Mouse (Mus musculus): ENCODE results near the gene Ank2. TPM values are rescaled to one million over a fixed set of nuclear protein-coding genes. Genes with fewer than 3 reads are reported as not detected.

Ank2 gene
- total and polyA plus RNA-seq, 2 experiments = 1.2 to 5.6 TPM

GRCm38 (mm10) chr3:127139638-127140037 lies 359.5 kb downstream of the Ank2 start:
- no peaks in the 10 kb centered on the region for H3K4me1 ChIP-seq (ENCODE audit: control insufficient read depth, insufficient read depth, low read length)
- 89% methylated on average over 2 of the region's 2 CpGs for WGBS
- no peaks in the 10 kb centered on the region for H3K27me3 ChIP-seq (ENCODE audit: control insufficient read depth, insufficient read depth, low read length)

GRCm38 (mm10) chr3:127137508-127137907 lies 361.6 kb downstream of the Ank2 start:
- no peak overlapping the region for H3K27ac ChIP-seq (replicated peaks; ENCODE audit: insufficient read depth, low read depth, low read length)
- H3K4me1 ChIP-seq (ENCODE audit: control insufficient read depth, insufficient read depth, low read length) = no peaks in the 10 kb centered on the region; the same call in 1 of the 2 replicates
- H3K9ac ChIP-seq (ENCODE audit: low read depth, low read length) = no peak overlapping the region
- no peaks in the 10 kb centered on the region for H3K36me3 ChIP-seq (ENCODE audit: control insufficient read depth, insufficient read depth, low read length)
- no peak for DNase-seq (ENCODE audit: extremely low read depth, low read depth, low spot score)
- no peaks in the 10 kb centered on the region for H3K27me3 ChIP-seq (ENCODE audit: control insufficient read depth, insufficient read depth, low read length)
- TF ChIP-seq POLR2A (IDR thresholded peaks at IDR 0.05; ENCODE audit: extremely low read depth, insufficient read depth, low read length) = no peak
- TF ChIP-seq CTCF (IDR thresholded peaks at IDR 0.05; ENCODE audit: low read depth, low read length) = no peak
- no peaks in the 10 kb centered on the region for H3K79me2 ChIP-seq (ENCODE audit: control insufficient read depth, insufficient read depth, low read length)
- WGBS = 77% methylated on average over 5 of the region's 5 CpGs
- H3K4me3 ChIP-seq (ENCODE audit: insufficient read depth, low read depth, low read length) = no peak overlapping the region

More at GRCm38 (mm10) chr3:127139638-127140037, 359.5 kb downstream of the Ank2 start:
- TF ChIP-seq POLR2A (IDR thresholded peaks at IDR 0.05; ENCODE audit: extremely low read depth, insufficient read depth, low read length) (no peak), CTCF (IDR thresholded peaks at IDR 0.05; ENCODE audit: low read depth, low read length) (no peak)
- Histone ChIP-seq H3K36me3 (ENCODE audit: control insufficient read depth, insufficient read depth, low read length) (no peaks in the 10 kb centered on the region), H3K9ac (ENCODE audit: low read depth, low read length) (no peak overlapping the region), H3K4me3 (ENCODE audit: insufficient read depth, low read depth, low read length) (no peak overlapping the region), H3K27ac (replicated peaks; ENCODE audit: insufficient read depth, low read depth, low read length) (no peak overlapping the region), H3K79me2 (ENCODE audit: control insufficient read depth, insufficient read depth, low read length) (no peaks in the 10 kb centered on the region)
- no peak for DNase-seq (ENCODE audit: extremely low read depth, low read depth, low spot score)

GRCm38 (mm10) chr3:127134062-127134461 lies 365.1 kb downstream of the Ank2 start:
- Histone ChIP-seq H3K4me3 (ENCODE audit: insufficient read depth, low read depth, low read length) (no peak overlapping the region), H3K9ac (ENCODE audit: low read depth, low read length) (no peak overlapping the region), H3K79me2 (ENCODE audit: control insufficient read depth, insufficient read depth, low read length) (no peaks in the 10 kb centered on the region), H3K4me1 (ENCODE audit: control insufficient read depth, insufficient read depth, low read length) (no peaks in the 10 kb centered on the region; the same call in 1 of the 2 replicates), H3K36me3 (ENCODE audit: control insufficient read depth, insufficient read depth, low read length) (no peaks in the 10 kb centered on the region), H3K27me3 (ENCODE audit: control insufficient read depth, insufficient read depth, low read length) (no peaks in the 10 kb centered on the region), H3K27ac (replicated peaks; ENCODE audit: insufficient read depth, low read depth, low read length) (no peak overlapping the region)
- DNase-seq (ENCODE audit: extremely low read depth, low read depth, low spot score) = no peak
- WGBS = 93% methylated on average over 2 of the region's 2 CpGs
- TF ChIP-seq CTCF (IDR thresholded peaks at IDR 0.05; ENCODE audit: low read depth, low read length) = no peak
- no peak for TF ChIP-seq POLR2A (IDR thresholded peaks at IDR 0.05; ENCODE audit: extremely low read depth, insufficient read depth, low read length)

GRCm38 (mm10) chr3:127131048-127131447 lies 368.1 kb downstream of the Ank2 start:
- Histone ChIP-seq H3K4me3 (ENCODE audit: insufficient read depth, low read depth, low read length) (no peak overlapping the region), H3K4me1 (ENCODE audit: control insufficient read depth, insufficient read depth, low read length) (peaks cover 3% of the 10 kb centered on the region; the same call in 1 of the 2 replicates), H3K79me2 (ENCODE audit: control insufficient read depth, insufficient read depth, low read length) (no peaks in the 10 kb centered on the region), H3K27me3 (ENCODE audit: control insufficient read depth, insufficient read depth, low read length) (no peaks in the 10 kb centered on the region), H3K27ac (replicated peaks; ENCODE audit: insufficient read depth, low read depth, low read length) (no peak overlapping the region), H3K36me3 (ENCODE audit: control insufficient read depth, insufficient read depth, low read length) (no peaks in the 10 kb centered on the region), H3K9ac (ENCODE audit: low read depth, low read length) (no peak overlapping the region)
- TF ChIP-seq POLR2A (IDR thresholded peaks at IDR 0.05; ENCODE audit: extremely low read depth, insufficient read depth, low read length) (no peak), CTCF (IDR thresholded peaks at IDR 0.05; ENCODE audit: low read depth, low read length) (no peak)
- WGBS = 89% methylated on average over 3 of the region's 3 CpGs
- no peak for DNase-seq (ENCODE audit: extremely low read depth, low read depth, low spot score)

GRCm38 (mm10) chr3:127130167-127130770 lies 368.9 kb downstream of the Ank2 start:
- Histone ChIP-seq H3K36me3 (ENCODE audit: control insufficient read depth, insufficient read depth, low read length) (no peaks in the 10 kb centered on the region), H3K4me3 (ENCODE audit: insufficient read depth, low read depth, low read length) (no peak overlapping the region), H3K4me1 (ENCODE audit: control insufficient read depth, insufficient read depth, low read length) (peaks cover 3% of the 10 kb centered on the region; the same call in 1 of the 2 replicates), H3K27ac (replicated peaks; ENCODE audit: insufficient read depth, low read depth, low read length) (no peak overlapping the region), H3K9ac (ENCODE audit: low read depth, low read length) (no peak overlapping the region), H3K27me3 (ENCODE audit: control insufficient read depth, insufficient read depth, low read length) (no peaks in the 10 kb centered on the region), H3K79me2 (ENCODE audit: control insufficient read depth, insufficient read depth, low read length) (no peaks in the 10 kb centered on the region)
- no peak for TF ChIP-seq CTCF (IDR thresholded peaks at IDR 0.05; ENCODE audit: low read depth, low read length)
- TF ChIP-seq POLR2A (IDR thresholded peaks at IDR 0.05; ENCODE audit: extremely low read depth, insufficient read depth, low read length) = no peak
- DNase-seq (ENCODE audit: extremely low read depth, low read depth, low spot score) = no peak
- 90% methylated on average over 12 of the region's 12 CpGs for whole genome bisulfite sequencing

GRCm38 (mm10) chr3:127129750-127130149 lies 369.4 kb downstream of the Ank2 start:
- 46% methylated on average over 1 of the region's 1 CpGs for WGBS
- Histone ChIP-seq H3K9ac (ENCODE audit: low read depth, low read length) (no peak overlapping the region), H3K36me3 (ENCODE audit: control insufficient read depth, insufficient read depth, low read length) (no peaks in the 10 kb centered on the region), H3K79me2 (ENCODE audit: control insufficient read depth, insufficient read depth, low read length) (no peaks in the 10 kb centered on the region), H3K27ac (replicated peaks; ENCODE audit: insufficient read depth, low read depth, low read length) (no peak overlapping the region), H3K4me1 (ENCODE audit: control insufficient read depth, insufficient read depth, low read length) (peaks cover 4% of the 10 kb centered on the region; the same call in 1 of the 2 replicates), H3K4me3 (ENCODE audit: insufficient read depth, low read depth, low read length) (no peak overlapping the region), H3K27me3 (ENCODE audit: control insufficient read depth, insufficient read depth, low read length) (no peaks in the 10 kb centered on the region)
- TF ChIP-seq CTCF (IDR thresholded peaks at IDR 0.05; ENCODE audit: low read depth, low read length) = no peak
- TF ChIP-seq POLR2A (IDR thresholded peaks at IDR 0.05; ENCODE audit: extremely low read depth, insufficient read depth, low read length) = no peak
- DNase-seq (ENCODE audit: extremely low read depth, low read depth, low spot score) = no peak

Data from liver, adult 2 months (tissue).